Mouse (Mus musculus) liver, embryonic 11.5 days (tissue): ENCODE results near the gene Map2k4. TPM values are rescaled to one million over a fixed set of nuclear protein-coding genes. Genes with fewer than 3 reads are reported as not detected.

Source experiments
- ATAC-seq: fragments of 200-750 bp; cut with Nextera tagmentation; replicated peaks from 2 replicates; pipeline ENCODE4 v1.8.0; 2017; ENCODE audit warnings: moderate number of reproducible peaks, mild to moderate bottlenecking, moderate TSS enrichment, moderate library complexity; ENCODE audit not compliant: low FRiP score
- DNase-seq: peaks from one replicate; pipeline ENCODE4 v3.0.0-alpha.2; 2017; ENCODE audit warnings: low spot score
- H3K27ac ChIP-seq: fragments of 300-500 bp; sonication (generic); 2 replicates; pipeline ENCODE4 v1.5.1; 2014; ENCODE audit warnings: mild to moderate bottlenecking, low read depth, low read length, control low read depth
- H3K27me3 ChIP-seq: fragments of 300-500 bp; sonication (generic); replicated peaks from 2 replicates; pipeline ENCODE4 v1.6.1; 2014; ENCODE audit warnings: low read length, mixed read lengths; ENCODE audit not compliant: control insufficient read depth, insufficient read depth
- H3K36me3 ChIP-seq: fragments of 300-500 bp; sonication (generic); 2 replicates; pipeline ENCODE4 v1.6.1; 2014; ENCODE audit warnings: mild to moderate bottlenecking, low read length, moderate library complexity, mixed read lengths; ENCODE audit not compliant: control insufficient read depth, insufficient read depth
- H3K4me1 ChIP-seq: fragments of 300-500 bp; sonication (generic); replicated peaks from 2 replicates; pipeline ENCODE4 v1.6.1; 2014; ENCODE audit warnings: low read length, mixed read lengths; ENCODE audit not compliant: control insufficient read depth, insufficient read depth
- H3K4me2 ChIP-seq: fragments of 300-500 bp; sonication (generic); 2 replicates; pipeline ENCODE4 v1.6.1; 2014; ENCODE audit warnings: mild to moderate bottlenecking, control low read depth, moderate library complexity
- H3K4me3 ChIP-seq: fragments of 300-500 bp; sonication (generic); 2 replicates; pipeline ENCODE4 v1.5.1; 2014; ENCODE audit warnings: low read depth, low read length, control low read depth
- H3K9ac ChIP-seq: fragments of 300-500 bp; sonication (generic); 2 replicates; pipeline ENCODE4 v1.6.1; 2014; ENCODE audit warnings: low read depth, low read length, control low read depth
- H3K9me3 ChIP-seq: fragments of 300-500 bp; sonication (generic); 2 replicates; pipeline ENCODE4 v1.6.1; 2016; ENCODE audit warnings: low read length, inconsistent platforms, mixed read lengths; ENCODE audit not compliant: control insufficient read depth
- WGBS: fragments of 180-500 bp; shearing (Covaris S2); extraction: QIAGEN DNeasy Blood & Tissue Kit; methylation state at CpG from one replicate; pipeline ENCODE4 v1.1.7; 2014; 5-methylcytosine and 5-hydroxymethylcytosine counted together
- polyA plus RNA-seq: library from polyadenylated mRNA; unstranded; fragments of >200 nt; fragmentation: Nextera tagmentation; extraction: Ambion mirVana; gene quantifications from 2 replicates; pipeline ENCODE4 v1.2.1, GENCODE M21; 2014

Gene Map2k4
- polyA plus RNA-seq, 1 experiment from 2014 or later = 63.7 TPM

GRCm38 (mm10) chr11:65779578-65779977 is 8.5 kb downstream of the Map2k4 start:
- Histone ChIP-seq H3K27ac (no peak overlapping the region), H3K36me3 (peaks cover 10% of the 10 kb centered on the region; the same call in 1 of the 2 replicates), H3K4me2 (no peak overlapping the region), H3K27me3 (no peaks in the 10 kb centered on the region), H3K4me1 (peaks cover 18% of the 10 kb centered on the region), H3K4me3 (no peak overlapping the region), H3K9ac (no peak overlapping the region), H3K9me3 (no peaks in the 10 kb centered on the region)
- ATAC-seq = no peak
- DNase-seq = no peak
- 89% methylated on average over 1 of the region's 1 CpGs for WGBS

DNA sequence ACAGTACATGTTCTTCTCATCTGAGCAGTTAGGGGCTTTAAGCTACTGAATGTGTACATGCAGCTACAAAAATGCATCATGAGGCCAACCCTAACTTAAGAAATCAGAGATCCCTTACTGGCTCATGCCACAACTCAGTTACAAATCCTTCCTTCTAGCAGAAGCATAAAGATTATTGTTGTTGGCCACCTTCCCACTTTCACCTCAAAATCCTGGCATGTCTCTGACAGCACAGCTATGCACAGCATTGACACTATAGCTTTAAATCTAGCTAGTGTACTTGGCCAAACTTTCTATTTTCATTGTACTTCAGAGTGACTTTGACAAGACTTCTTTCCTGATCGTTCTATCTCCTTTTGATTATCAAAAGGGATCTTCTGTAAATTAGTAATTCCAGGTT is 9.0 kb downstream of the Map2k4 start:
- Histone ChIP-seq H3K27me3 (no peaks in the 10 kb centered on the region), H3K4me3 (no peak overlapping the region), H3K4me1 (peaks cover 22% of the 10 kb centered on the region), H3K9ac (no peak overlapping the region), H3K9me3 (no peaks in the 10 kb centered on the region), H3K4me2 (no peak overlapping the region), H3K36me3 (peaks cover 10% of the 10 kb centered on the region; the same call in 1 of the 2 replicates), H3K27ac (no peak overlapping the region)
- 76% methylated on average over 1 of the region's 1 CpGs for WGBS
- ATAC-seq (no peak), DNase-seq (no peak)

DNA sequence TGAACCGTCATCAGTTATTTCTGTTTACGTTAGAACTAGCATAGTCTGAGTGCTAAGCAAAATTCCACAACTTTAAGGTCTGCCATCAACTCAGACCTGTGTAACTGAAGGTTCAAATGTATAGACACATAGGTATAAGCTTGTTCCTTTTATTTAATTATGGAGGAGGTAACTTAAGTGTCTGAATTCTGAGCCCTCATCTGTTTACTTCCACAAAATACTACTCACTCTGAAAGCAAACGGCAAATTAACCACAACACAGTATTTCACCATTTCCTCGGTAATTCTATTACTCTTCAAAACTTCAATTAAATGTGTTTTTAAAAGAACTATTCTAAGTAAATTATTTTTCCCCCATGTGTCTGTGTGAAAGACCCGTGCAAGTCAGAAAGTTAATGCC is 10.3 kb downstream of the Map2k4 start:
- ATAC-seq (no peak), DNase-seq (no peak)
- Histone ChIP-seq H3K36me3 (peaks cover 10% of the 10 kb centered on the region; the same call in 1 of the 2 replicates), H3K27ac (no peak overlapping the region), H3K9me3 (no peaks in the 10 kb centered on the region), H3K4me3 (no peak overlapping the region), H3K9ac (no peak overlapping the region), H3K27me3 (no peaks in the 10 kb centered on the region), H3K4me2 (no peak overlapping the region), H3K4me1 (peaks cover 29% of the 10 kb centered on the region)
- 48% methylated on average over 5 of the region's 5 CpGs for WGBS

DNA sequence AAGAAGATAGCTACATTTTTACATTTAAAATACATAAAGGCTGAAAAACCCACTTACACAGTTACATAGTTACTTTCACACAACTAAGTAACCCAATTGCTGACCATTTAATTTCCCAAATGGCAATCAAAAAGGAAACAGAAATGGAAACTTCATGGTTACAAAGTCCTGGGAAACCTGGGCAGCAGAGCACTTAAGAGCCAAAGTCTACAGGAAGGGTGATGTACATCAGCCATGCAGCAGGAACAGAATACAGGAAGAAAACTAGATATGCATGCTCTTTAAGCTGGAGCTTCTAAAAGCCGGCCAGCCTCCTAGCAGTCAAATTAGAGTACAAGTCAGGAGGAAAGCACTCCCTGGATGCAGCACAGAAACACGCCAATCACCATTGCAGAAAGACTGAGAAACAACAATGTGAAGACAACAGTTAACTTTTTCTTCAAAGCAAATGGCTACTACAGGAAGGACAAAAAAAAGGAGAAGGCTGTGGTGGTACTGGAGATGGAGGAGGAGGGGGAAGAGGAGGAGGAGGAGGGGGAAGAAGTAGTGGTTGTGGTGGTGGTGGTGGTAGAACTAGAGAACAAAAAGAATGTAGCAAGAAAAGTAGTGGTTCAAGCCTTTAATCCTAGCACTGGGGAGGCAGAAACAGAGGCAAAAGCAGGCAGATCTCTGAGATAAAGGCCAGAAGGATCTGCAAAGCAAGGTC is 11.0 kb downstream of the Map2k4 start:
- Histone ChIP-seq H3K9me3 (no peaks in the 10 kb centered on the region), H3K4me3 (no peak overlapping the region), H3K27me3 (no peaks in the 10 kb centered on the region), H3K4me2 (no peak overlapping the region), H3K36me3 (peaks cover 10% of the 10 kb centered on the region; the same call in 1 of the 2 replicates), H3K9ac (0 out of 2 replicates have a peak overlapping the region, but pooled peaks have one; percentile 14), H3K4me1 (peaks cover 29% of the 10 kb centered on the region), H3K27ac (no peak overlapping the region)
- ATAC-seq (no peak), DNase-seq (no peak)
- 42% methylated on average over 2 of the region's 2 CpGs for WGBS

GRCm38 (mm10) chr11:65773946-65774656 is 14.0 kb downstream of the Map2k4 start:
- DNase-seq = no peak
- WGBS = 60% methylated on average over 6 of the region's 6 CpGs
- Histone ChIP-seq H3K4me3 (no peak overlapping the region), H3K27me3 (no peaks in the 10 kb centered on the region), H3K9ac (0 out of 2 replicates have a peak overlapping the region, but pooled peaks have one; percentile 38), H3K4me2 (peak overlapping the region; percentile 59), H3K36me3 (no peaks in the 10 kb centered on the region), H3K4me1 (peaks cover 42% of the 10 kb centered on the region), H3K27ac (peak overlapping the region; percentile 80), H3K9me3 (no peaks in the 10 kb centered on the region)
- ATAC-seq = peak; percentile 87

DNA sequence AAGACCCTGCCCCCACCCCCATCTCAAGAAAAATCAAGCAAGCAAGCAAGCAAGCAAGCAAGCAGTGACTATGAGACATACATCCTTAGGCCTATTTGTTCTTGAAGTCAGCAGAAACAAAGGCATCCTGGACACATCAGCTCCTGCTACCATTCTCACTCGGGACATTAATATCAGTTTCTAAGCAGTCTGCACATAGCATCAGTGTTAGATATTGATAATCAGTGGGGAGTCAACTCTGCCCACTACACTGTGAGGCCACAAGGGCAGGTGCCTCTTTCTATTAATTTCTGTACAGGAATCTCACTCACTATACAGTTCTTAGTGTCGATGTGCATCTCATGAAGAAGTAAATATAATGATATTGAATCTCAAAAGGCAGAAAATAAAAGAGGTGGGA is 14.6 kb downstream of the Map2k4 start:
- no peaks in the 10 kb centered on the region for H3K27me3 ChIP-seq
- ATAC-seq = peak; percentile 92
- H3K4me2 ChIP-seq = peak overlapping the region; percentile 59
- H3K9me3 ChIP-seq = no peaks in the 10 kb centered on the region
- H3K9ac ChIP-seq = 0 out of 2 replicates have a peak overlapping the region, but pooled peaks have one; percentile 38
- H3K27ac ChIP-seq = peak overlapping the region; percentile 80
- no peaks in the 10 kb centered on the region for H3K36me3 ChIP-seq
- H3K4me3 ChIP-seq = no peak overlapping the region
- WGBS = 65% methylated on average over 2 of the region's 2 CpGs
- peaks cover 45% of the 10 kb centered on the region for H3K4me1 ChIP-seq
- no peak for DNase-seq

- Histone ChIP-seq H3K27me3 (no peaks in the 10 kb centered on the region), H3K9me3 (no peaks in the 10 kb centered on the region), H3K36me3 (no peaks in the 10 kb centered on the region), H3K4me3 (no peak overlapping the region), H3K4me1 (peaks cover 40% of the 10 kb centered on the region), H3K4me2 (no peak overlapping the region), H3K9ac (no peak overlapping the region), H3K27ac (no peak overlapping the region)
- 90% methylated on average over 1 of the region's 1 CpGs for WGBS
- ATAC-seq (no peak), DNase-seq (no peak)
Measured at GRCm38 (mm10) chr11:65771546-65771945, 16.6 kb downstream of the Map2k4 start.

DNA sequence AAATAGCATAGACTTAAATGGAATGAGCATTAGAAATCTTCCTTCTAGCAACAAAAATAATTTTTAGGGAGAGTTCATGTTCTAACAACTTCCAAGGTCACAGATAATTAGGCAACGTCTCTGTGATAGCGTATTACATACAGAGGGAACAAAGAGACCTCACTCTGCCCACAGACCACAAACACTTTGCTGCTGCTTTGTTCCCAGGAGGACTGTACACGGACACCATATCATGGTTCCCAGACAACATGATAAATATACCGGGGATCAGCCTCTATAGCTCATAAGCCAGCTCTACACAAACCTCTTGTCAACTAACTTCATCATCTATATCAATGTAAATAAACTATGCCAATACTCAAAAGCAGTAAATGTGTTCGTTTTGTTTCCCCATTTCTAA is 18.1 kb downstream of the Map2k4 start:
- H3K4me1 ChIP-seq = peaks cover 37% of the 10 kb centered on the region
- no peak overlapping the region for H3K9ac ChIP-seq
- no peaks in the 10 kb centered on the region for H3K9me3 ChIP-seq
- H3K27me3 ChIP-seq = no peaks in the 10 kb centered on the region
- ATAC-seq (no peak), DNase-seq (no peak)
- no peak overlapping the region for H3K4me2 ChIP-seq
- WGBS = 44% methylated on average over 5 of the region's 5 CpGs
- no peak overlapping the region for H3K4me3 ChIP-seq
- H3K27ac ChIP-seq = no peak overlapping the region; the same call in 1 of the 2 replicates
- no peaks in the 10 kb centered on the region for H3K36me3 ChIP-seq
